Mouse (Mus musculus) heart, embryonic 10.5 days (tissue): ENCODE measurements around the gene Mcat. TPM values are rescaled to one million over a fixed set of nuclear protein-coding genes. Genes with fewer than 3 reads are reported as not detected.

ENCODE experiments used
- DNase-seq: peaks from one replicate; pipeline ENCODE4 v3.0.0-alpha.2; 2017; ENCODE audit warnings: low spot score
- H3K27ac ChIP-seq: fragments of 300-500 bp; sonication (generic); 2 replicates; pipeline ENCODE4 v1.5.1; 2016; ENCODE audit warnings: mild to moderate bottlenecking
- H3K27me3 ChIP-seq: fragments of 300-500 bp; sonication (generic); 2 replicates; pipeline ENCODE4 v1.6.1; 2016; ENCODE audit warnings: mild to moderate bottlenecking; ENCODE audit not compliant: poor library complexity, insufficient read depth, severe bottlenecking
- H3K36me3 ChIP-seq: fragments of 300-500 bp; sonication (generic); 2 replicates; pipeline ENCODE4 v1.6.1; 2016; ENCODE audit warnings: mild to moderate bottlenecking, moderate library complexity
- H3K4me1 ChIP-seq: fragments of 300-500 bp; sonication (generic); 2 replicates; pipeline ENCODE4 v1.6.1; 2016; ENCODE audit warnings: mild to moderate bottlenecking
- H3K4me3 ChIP-seq: fragments of 300-500 bp; sonication (generic); 2 replicates; pipeline ENCODE4 v1.5.1; 2016; ENCODE audit warnings: mild to moderate bottlenecking, moderate library complexity
- H3K9me3 ChIP-seq: fragments of 300-500 bp; sonication (generic); 2 replicates; pipeline ENCODE4 v1.6.1; 2016; ENCODE audit warnings: mild to moderate bottlenecking, moderate library complexity
- WGBS: fragments of 180-500 bp; shearing (Covaris S2); methylation state at CpG from one replicate; pipeline ENCODE4 v1.1.7; 2016; 5-methylcytosine and 5-hydroxymethylcytosine counted together
- polyA plus RNA-seq: library from polyadenylated mRNA; unstranded; fragments of >200 nt; fragmentation: Nextera tagmentation; extraction: Ambion mirVana; gene quantifications from 2 replicates; pipeline ENCODE4 v1.2.1, GENCODE M21; 2016

Gene Mcat
- polyA plus RNA-seq, 1 experiment from 2014 or later = 40.0 TPM

GRCm38 (mm10) chr15:83529765-83530164 is 33.8 kb downstream of the Mcat start:
- Histone ChIP-seq H3K27ac (no peak overlapping the region), H3K27me3 (peaks cover 19% of the 10 kb centered on the region), H3K36me3 (peaks cover 27% of the 10 kb centered on the region), H3K4me3 (no peak overlapping the region), H3K4me1 (peaks cover 78% of the 10 kb centered on the region), H3K9me3 (no peaks in the 10 kb centered on the region)
- WGBS = 79% methylated on average over 5 of the region's 5 CpGs
- no peak for DNase-seq

GRCm38 (mm10) chr15:83528892-83529291 is 34.7 kb downstream of the Mcat start:
- peaks cover 24% of the 10 kb centered on the region for H3K36me3 ChIP-seq
- no peak overlapping the region for H3K4me3 ChIP-seq
- WGBS = 50% methylated on average over 4 of the region's 4 CpGs
- H3K27ac ChIP-seq = no peak overlapping the region
- no peak for DNase-seq
- H3K27me3 ChIP-seq = peaks cover 19% of the 10 kb centered on the region
- H3K4me1 ChIP-seq = peaks cover 78% of the 10 kb centered on the region
- H3K9me3 ChIP-seq = no peaks in the 10 kb centered on the region

- H3K36me3 ChIP-seq = peaks cover 18% of the 10 kb centered on the region
- peaks cover 19% of the 10 kb centered on the region for H3K27me3 ChIP-seq
- H3K27ac ChIP-seq = peak overlapping the region; percentile 88
- DNase-seq = no peak
- no peaks in the 10 kb centered on the region for H3K9me3 ChIP-seq
- peak overlapping the region; percentile 77 for H3K4me3 ChIP-seq
- H3K4me1 ChIP-seq = peaks cover 82% of the 10 kb centered on the region
- 63% methylated on average over 2 of the region's 2 CpGs for WGBS
Measured at GRCm38 (mm10) chr15:83527747-83528146, 35.8 kb downstream of the Mcat start.

- Histone ChIP-seq H3K4me1 (peaks cover 88% of the 10 kb centered on the region), H3K36me3 (peaks cover 17% of the 10 kb centered on the region), H3K4me3 (peak overlapping the region; percentile 77), H3K27ac (peak overlapping the region; percentile 88), H3K27me3 (peaks cover 19% of the 10 kb centered on the region), H3K9me3 (no peaks in the 10 kb centered on the region)
- 1% methylated on average over 26 of the region's 26 CpGs for WGBS
- DNase-seq = no peak
Measured at GRCm38 (mm10) chr15:83527092-83527437, 36.5 kb downstream of the Mcat start.

GRCm38 (mm10) chr15:83526424-83527091 is 37.0 kb downstream of the Mcat start, which contains the start of gene Bik:
Gene Bik, plus strand, starts transcription at chr15:83526862.
- H3K27ac ChIP-seq = peak within 1 kb of the TSS; percentile 88
- peaks cover 12% of the 10 kb centered on the region for H3K36me3 ChIP-seq
- peak; percentile 91 for DNase-seq
- H3K4me1 ChIP-seq = peaks cover 93% of the 10 kb centered on the region
- no peaks in the 10 kb centered on the region for H3K9me3 ChIP-seq
- H3K27me3 ChIP-seq = peaks cover 19% of the 10 kb centered on the region
- under 1% methylated on average over 45 of the region's 45 CpGs for WGBS
- H3K4me3 ChIP-seq = peak within 1 kb of the TSS; percentile 77

- WGBS = 66% methylated on average over 3 of the region's 3 CpGs
- Histone ChIP-seq H3K4me3 (peak overlapping the region; percentile 35; the same call in 1 of the 2 replicates), H3K27me3 (peaks cover 19% of the 10 kb centered on the region), H3K9me3 (no peaks in the 10 kb centered on the region), H3K4me1 (peaks cover 83% of the 10 kb centered on the region), H3K27ac (peak overlapping the region; percentile 88), H3K36me3 (no peaks in the 10 kb centered on the region)
- DNase-seq = no peak
Measured at GRCm38 (mm10) chr15:83524333-83524729, 39.3 kb downstream of the Mcat start.

- Histone ChIP-seq H3K4me3 (peak overlapping the region; percentile 35; the same call in 1 of the 2 replicates), H3K9me3 (no peaks in the 10 kb centered on the region), H3K4me1 (peaks cover 80% of the 10 kb centered on the region), H3K36me3 (no peaks in the 10 kb centered on the region), H3K27ac (peak overlapping the region; percentile 88), H3K27me3 (peaks cover 19% of the 10 kb centered on the region)
- 20% methylated on average over 14 of the region's 14 CpGs for WGBS
- DNase-seq = peak; percentile 93
Measured at GRCm38 (mm10) chr15:83523638-83524332, 39.8 kb downstream of the Mcat start.

- H3K4me1 ChIP-seq = peaks cover 80% of the 10 kb centered on the region
- 8% methylated on average over 7 of the region's 7 CpGs for WGBS
- H3K36me3 ChIP-seq = no peaks in the 10 kb centered on the region
- DNase-seq = peak; percentile 84
- peak overlapping the region; percentile 88 for H3K27ac ChIP-seq
- peak overlapping the region; percentile 35; the same call in 1 of the 2 replicates for H3K4me3 ChIP-seq
- H3K27me3 ChIP-seq = peaks cover 15% of the 10 kb centered on the region
- H3K9me3 ChIP-seq = no peaks in the 10 kb centered on the region
Measured at GRCm38 (mm10) chr15:83523196-83523595, 40.4 kb downstream of the Mcat start.

- Histone ChIP-seq H3K27ac (0 out of 2 replicates have a peak overlapping the region, but pooled peaks have one; percentile 30), H3K9me3 (no peaks in the 10 kb centered on the region), H3K4me3 (no peak overlapping the region), H3K27me3 (no peaks in the 10 kb centered on the region), H3K4me1 (peaks cover 61% of the 10 kb centered on the region), H3K36me3 (no peaks in the 10 kb centered on the region)
- DNase-seq = no peak
- WGBS = 78% methylated on average over 6 of the region's 6 CpGs
Measured at GRCm38 (mm10) chr15:83520861-83521382, 42.7 kb downstream of the Mcat start.

- Histone ChIP-seq H3K9me3 (no peaks in the 10 kb centered on the region), H3K36me3 (no peaks in the 10 kb centered on the region), H3K4me1 (peaks cover 37% of the 10 kb centered on the region), H3K27me3 (no peaks in the 10 kb centered on the region), H3K27ac (peak overlapping the region; percentile 68; the same call in 1 of the 2 replicates), H3K4me3 (peak overlapping the region; percentile 22; the same call in 1 of the 2 replicates)
- DNase-seq = no peak
- WGBS = 34% methylated on average over 20 of the region's 20 CpGs
Measured at GRCm38 (mm10) chr15:83518215-83519048, 45.2 kb downstream of the Mcat start.

GRCm38 (mm10) chr15:83515018-83515417 is 48.6 kb downstream of the Mcat start:
- Histone ChIP-seq H3K27me3 (no peaks in the 10 kb centered on the region), H3K27ac (no peak overlapping the region), H3K36me3 (no peaks in the 10 kb centered on the region), H3K4me3 (no peak overlapping the region), H3K4me1 (peaks cover 16% of the 10 kb centered on the region), H3K9me3 (no peaks in the 10 kb centered on the region)
- 70% methylated on average over 5 of the region's 5 CpGs for WGBS
- no peak for DNase-seq

- Histone ChIP-seq H3K36me3 (no peaks in the 10 kb centered on the region), H3K27me3 (no peaks in the 10 kb centered on the region), H3K4me3 (no peak overlapping the region), H3K27ac (no peak overlapping the region), H3K4me1 (0 out of 2 replicates have a peak, but pooled peaks cover 10% of the 10 kb centered on the region), H3K9me3 (no peaks in the 10 kb centered on the region)
- WGBS = 60% methylated on average over 13 of the region's 13 CpGs
- no peak for DNase-seq
Measured at GRCm38 (mm10) chr15:83512489-83513281, 50.9 kb downstream of the Mcat start.
